Mouse (Mus musculus) hematopoietic stem cell, adult 5-6 weeks (primary cell): ENCODE measurements around the gene Lrp1. TPM values are rescaled to one million over a fixed set of nuclear protein-coding genes. Genes with fewer than 3 reads are reported as not detected.
A peak's percentile ranks its signal among the peaks of the same experiment; 100 is the strongest.

Source experiments
- ATAC-seq, 2 experiments: fragments of 125-278 bp in 1 of 2; replicated peaks in 1 of 2; 2 replicates each; pipeline ENCODE4 v1.8.0; 2016 to 2017; ENCODE audit warnings: inconsistent platforms in 2 of 2, mild to moderate bottlenecking in 2 of 2, moderate number of reproducible peaks in 2 of 2, low read depth in 1 of 2, moderate TSS enrichment in 1 of 2; ENCODE audit not compliant: low FRiP score in 2 of 2, poor library complexity in 2 of 2, severe bottlenecking in 2 of 2, insufficient read depth in 1 of 2, low TSS enrichment in 1 of 2
- total RNA-seq: library from RNA; stranded (forward); fragments of 172-1452, 232-1000 nt; gene quantifications from 2 replicates; pipeline ENCODE4 v1.2.3, GENCODE M21; 2017

Gene Lrp1
- total RNA-seq, 1 experiment from 2014 or later: 1.2 TPM

DNA sequence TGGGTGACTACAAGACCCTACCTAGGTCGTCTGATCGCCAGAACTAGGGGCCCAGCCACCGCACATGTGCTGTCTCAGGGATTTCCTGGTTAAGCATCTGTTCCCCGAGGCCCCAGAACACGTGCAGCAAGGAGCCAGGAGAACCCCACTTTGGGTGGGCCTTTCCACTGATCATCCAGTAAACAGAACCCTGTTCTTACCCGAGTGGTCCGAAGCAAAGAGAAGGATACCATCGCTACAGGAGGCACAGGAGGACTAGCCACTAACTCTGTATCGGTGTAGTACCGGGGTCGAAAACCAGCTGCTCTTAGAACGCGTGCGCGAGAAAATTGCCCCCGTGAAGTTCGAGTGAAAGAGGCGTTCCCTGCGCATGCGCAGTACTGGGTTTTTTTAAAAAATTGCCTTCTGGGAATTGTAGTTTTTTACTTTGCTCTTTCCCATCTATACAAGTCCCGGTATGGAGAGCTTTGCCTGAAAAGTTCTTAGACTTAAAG is 98.8 kb downstream of the Lrp1 start, which contains the start of gene Shmt2:
Gene Shmt2 (minus strand): TSS at position 357 of the 494 bp plus-strand sequence.
- ATAC-seq: peak; percentile 34 to 39; a peak in 2 of 4 replicates

DNA sequence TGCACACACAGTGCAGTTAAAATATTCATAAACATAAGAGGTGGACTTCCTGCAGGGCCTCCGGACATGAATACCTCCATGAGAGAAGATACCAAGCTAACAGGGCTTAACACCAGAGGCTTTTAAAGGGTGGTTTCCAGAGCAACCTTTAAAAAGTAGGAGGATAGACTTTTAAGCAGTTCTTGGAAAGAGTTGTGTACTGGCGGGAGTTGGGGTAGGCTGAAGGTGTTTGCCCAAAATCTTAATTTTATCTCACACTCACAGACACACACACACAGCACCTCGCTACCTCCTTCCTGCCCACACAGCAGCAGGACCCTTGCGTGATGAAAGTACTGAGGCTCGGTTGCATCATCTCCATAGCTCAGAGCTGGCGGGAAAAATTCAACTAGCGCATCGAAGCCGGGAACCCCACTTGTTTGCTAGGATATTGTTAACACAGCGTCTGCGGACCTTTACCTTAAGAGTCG is 99.3 kb downstream of the Lrp1 start:
- ATAC-seq: peak in 1 of 2 experiments; percentile 15; a peak in 1 of 4 replicates

DNA sequence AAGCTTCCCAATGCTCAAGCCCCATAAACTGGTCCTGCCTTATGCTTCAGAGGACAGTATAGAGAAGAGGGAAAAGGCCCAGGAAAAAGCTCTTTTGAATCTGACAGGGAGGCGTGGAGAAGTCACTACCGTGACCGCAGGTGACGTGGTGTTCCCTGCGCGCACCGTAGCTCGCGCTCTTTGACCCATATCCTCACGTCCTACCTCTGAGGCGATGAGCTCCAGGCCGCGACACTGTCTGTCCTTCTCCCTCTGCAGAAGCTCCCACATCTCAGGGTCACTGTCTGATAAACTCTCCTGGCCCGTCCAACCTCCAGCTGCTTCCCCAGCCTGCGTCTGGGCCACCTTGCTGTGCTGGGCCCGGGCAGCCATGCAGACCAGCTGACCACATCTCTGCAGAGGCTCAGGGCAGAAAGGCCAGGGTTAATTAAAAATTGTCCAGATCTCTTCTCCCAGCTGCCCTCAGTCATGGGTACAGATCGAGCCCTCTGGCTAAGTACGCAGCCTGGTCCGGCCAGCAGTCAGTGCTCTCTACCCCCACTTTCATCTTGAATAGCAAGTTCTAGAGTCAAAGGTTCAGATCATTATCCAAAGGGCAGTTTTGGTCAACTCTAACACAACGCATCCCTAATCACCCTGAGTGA is 100.1 kb downstream of the Lrp1 start:
- no peak for ATAC-seq

DNA sequence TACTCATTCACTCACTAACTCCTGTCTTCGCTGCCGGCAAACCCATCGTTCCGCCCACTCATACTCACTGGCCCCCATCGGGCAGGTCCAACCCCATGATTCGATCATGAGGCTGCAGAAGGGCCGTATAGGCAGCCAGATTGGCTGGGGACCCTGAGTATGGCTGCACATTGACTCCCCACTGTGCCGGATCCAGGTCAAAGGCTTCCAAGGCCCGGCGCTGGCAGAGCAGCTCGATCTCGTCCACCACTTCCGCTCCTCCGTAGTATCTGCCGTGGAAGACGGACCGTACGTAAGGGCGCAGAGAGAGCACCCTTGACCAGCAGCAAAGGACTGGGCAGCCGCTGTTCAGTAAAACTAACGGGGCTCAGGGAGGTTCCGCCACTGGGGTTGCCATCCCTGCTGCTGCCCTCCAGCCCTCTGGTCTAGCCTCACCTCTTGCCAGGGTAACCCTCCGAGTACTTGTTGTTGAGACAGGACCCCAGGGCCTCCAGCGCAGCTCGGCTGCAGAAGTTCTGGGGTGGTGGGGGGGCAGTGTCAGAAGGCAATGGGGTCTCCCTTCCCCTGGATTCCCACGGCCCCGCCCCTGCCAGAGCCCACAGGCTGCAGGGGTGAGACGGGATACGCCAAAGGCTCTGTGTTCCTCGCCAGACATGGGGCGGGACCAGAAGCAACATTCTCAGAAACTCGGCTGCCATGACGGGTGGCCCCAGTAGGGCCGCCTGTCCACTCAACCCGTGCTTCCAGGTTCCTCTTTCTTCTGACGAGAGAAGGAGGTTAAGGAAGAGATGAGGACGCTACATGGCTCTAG is 100.8 kb downstream of the Lrp1 start:
- ATAC-seq: no peak

DNA sequence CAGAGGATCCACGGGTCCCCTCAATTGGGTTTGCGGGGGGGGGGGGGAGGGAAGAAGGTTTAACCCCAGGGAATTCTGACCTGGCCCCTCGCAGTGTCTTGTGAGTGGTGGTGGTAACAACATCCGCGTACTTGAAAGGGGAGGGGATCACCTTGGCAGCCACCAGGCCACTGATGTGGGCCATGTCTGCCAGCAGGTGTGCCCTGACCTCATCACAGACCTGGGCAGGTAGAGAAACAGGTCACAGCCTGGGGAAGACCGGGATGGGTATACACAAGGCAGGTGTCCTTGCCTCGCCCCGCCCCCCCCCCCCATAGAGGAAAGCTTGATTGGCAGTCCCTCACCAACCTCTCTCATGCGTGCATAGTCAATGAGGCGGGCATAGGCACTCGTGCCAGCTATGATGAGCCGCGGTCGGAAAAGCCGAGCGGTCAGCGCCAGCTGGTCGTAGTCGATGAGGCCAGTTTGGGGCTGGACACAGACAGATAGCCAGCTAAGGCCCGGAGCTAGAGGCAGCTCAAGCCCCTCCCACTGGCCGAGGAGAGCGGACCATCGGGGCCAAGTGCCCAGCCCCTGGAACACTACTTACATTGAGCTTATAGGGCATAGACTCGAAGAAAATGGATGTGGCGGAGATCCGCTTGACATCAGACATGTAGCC is 101.8 kb downstream of the Lrp1 start:
- ATAC-seq: no peak

DNA sequence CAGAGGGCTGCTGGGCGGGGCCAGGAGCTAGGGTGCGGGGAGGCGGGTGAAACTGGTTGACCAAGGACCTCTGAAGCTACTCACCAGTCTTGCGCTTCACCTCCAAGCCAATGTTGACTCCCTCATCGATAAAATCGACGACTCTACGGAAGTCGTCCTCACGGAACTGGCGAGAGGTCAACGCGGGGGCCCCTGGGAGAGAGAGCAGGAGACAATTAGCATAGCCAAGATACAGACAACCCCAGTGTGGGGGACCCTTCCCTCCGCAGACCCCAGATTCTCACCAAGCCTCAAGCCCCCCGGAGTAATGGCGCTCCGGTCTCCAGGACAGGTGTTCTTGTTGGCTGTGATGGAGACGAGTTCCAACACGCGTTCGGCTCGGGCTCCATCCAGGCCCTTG is 103.0 kb downstream of the Lrp1 start:
- no peak for ATAC-seq

DNA sequence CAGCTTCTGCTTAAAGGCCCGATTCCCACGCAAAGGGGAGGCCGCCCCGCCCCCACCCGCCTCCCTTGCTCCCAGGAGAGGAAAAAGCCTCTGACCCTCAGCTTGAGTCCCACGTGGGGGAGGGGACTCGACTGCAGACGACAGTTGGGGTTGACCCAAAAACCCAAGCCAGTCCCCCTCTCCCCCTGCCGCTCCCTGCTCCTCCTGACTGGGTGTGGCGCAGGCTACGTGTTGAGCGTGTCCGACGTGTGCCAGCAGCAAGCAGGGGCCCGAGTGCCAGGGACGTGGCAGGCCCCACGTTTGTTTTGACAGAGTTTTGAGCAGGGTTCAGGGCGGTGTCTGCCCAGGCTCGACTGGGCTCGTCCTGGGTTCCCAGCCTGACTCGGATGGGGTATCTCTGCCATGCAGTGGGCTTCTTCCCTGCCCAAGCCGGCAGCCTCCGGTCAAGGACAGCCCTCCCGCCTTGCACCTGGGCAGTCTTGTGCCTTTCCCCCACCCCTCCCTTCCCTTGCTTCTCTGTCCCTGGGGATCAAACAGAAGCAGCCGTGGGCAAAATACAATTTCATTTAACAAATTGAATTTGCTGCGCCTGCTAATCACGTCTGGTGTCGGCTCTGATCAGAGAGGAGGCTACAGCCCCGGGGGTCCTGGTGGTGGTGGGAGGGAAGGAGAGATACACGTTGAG is 104.2 kb downstream of the Lrp1 start:
- ATAC-seq: no peak

DNA sequence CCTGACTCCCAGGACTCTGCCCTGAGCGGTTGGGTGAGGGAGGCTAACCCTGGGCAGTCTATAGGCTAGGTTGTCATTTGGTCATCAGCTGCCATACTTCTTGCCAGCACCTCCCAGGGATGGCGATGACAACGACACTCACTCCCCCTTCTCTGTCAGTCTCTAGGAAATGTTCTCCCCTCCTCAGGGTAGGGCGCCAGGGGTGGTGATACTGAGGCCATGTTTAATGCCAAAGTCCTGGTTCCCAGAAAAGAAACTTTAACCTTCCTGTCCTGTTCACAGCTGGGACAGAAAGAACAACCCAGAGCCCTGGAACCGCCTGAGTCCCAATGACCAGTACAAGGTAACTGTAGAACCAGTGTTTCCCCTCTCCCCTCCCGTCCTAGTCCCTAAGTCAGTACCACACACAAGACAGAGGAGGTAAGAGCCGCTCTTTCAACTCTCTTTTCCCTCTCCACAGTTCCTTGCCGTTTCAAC is 104.9 kb downstream of the Lrp1 start:
- no peak for ATAC-seq

DNA sequence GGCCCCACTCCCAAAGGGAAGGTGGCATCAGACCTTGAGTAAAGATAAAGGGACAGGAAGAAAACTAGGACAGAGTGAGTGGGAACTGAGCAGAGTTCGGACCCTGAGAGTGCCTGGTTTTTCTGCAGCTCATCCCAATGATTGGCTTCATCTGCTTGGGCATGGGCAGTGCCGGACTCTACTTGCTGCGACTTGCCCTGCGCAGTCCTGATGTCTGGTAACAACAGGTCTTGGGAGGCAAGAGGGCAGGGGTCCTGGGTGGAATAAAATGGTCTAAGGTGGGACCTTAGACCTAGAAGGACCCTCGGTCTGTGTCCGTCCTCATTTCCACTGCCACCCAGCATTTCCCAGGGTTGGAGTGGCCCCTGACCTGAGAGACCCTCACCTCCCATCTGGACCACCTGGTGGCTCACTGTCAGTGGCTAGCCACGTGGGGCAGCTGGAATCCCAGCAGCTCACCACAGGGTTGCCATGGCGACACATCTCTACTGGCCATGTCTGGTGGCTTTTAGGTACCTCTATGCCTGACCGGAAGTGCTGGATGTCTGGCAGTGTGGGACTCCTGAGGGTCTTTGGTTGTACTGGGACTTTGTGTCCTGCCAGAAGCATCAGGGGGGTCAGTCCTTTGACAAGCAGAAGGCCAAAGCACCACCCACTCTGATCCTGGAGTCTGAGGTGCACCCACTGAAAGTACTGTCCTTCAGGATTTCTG is 105.5 kb downstream of the Lrp1 start:
- no peak for ATAC-seq

DNA sequence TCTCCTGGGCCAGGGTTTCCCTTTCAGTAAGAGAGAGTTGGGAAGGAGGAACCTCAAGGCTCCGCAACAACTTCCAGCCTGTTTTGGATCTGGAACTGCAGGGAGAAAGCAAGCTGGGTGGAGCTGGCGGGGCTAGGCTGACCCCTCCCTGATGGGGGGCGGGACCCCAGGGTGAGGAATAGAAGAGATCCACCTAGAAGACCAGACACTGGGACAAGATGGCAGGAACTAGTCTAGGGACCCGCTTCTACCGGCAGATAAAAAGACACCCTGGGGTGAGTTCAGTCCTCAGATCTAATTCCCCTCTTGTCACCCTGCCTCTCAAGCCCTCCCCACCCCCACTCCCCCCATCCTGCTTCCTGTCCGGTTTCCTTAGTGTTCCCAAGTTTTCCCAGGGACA is 106.2 kb downstream of the Lrp1 start, which contains the start of gene Ndufa4l2:
Gene Ndufa4l2 (plus strand): TSS at position 204 of the 400 bp plus-strand sequence.
- ATAC-seq: no peak

DNA sequence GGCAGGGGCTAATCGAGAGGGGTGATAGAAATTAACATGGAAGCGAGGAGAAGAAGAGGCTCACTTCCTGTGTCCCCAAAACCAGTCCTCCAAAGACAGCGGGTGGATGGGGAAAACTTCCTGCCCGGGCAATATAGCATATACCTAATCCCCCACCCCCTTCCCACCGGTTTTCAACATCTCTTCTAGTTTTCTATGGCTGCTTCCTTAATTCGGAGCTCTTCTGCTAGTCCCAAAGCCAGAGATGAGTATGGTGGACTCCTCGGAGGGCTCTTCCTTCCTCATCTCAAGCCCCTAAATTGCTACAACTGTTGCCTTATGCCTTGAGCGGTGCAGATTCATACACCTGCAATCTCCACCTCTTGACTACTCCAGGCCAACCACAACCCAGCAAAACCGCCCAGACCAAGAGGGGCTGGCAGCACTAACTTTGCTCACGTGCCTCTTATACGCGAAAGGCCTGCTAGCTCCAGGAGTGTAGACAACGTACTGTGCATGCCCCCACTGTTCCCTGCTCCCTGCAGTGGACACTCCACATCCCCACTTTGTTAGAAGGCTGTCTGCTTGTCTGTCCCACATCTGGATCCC is 106.7 kb downstream of the Lrp1 start:
- no peak for ATAC-seq

DNA sequence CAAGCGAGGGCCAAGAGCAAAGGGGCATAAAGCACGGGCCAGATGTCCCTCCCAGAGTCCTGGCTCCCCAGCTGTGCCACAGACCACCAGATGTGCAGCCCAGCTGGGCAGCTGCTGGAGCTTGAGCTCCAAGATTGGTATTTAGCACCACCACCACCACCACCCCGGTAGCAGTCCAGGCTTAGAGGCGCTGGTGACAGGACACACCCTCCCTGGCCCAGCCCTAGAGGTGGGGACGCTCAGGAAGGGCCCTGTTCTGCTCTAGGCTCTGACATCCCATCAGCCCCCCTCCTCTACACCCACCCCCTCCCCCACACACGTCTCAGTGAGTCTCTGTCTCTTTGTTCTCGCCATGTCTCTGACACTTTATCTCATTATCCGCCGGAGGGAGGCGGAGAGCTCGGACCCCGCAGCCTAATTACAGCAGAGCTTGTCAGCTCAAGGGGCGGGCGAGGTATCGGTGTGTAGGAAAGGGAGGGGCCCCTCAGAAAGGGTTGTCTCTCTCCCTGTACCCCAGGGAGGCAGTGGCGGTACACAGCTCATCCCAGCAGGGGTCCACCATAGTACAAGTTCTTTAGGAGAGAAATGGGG is 107.4 kb downstream of the Lrp1 start:
- ATAC-seq: no peak

DNA sequence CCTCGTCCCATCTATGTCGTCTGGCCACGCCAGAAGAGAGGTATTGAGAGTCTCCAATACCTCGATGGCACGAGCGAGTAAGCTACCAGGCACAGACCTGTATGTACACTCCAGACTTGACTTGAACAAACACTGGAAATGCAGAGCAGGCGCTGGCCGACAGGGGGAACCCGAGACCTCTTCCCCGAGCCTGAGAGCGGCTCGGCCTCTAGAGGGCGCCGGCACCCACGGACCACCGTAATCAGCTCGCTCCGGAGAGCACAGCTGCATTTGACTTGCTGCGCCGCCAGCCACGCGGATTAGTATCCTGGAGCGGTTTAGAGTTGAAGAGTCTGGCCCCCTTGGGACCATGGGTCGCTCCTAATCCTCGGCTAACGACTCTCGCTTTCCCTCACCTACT is 108.1 kb downstream of the Lrp1 start:
- peak; percentile 68 to 79 for ATAC-seq

DNA sequence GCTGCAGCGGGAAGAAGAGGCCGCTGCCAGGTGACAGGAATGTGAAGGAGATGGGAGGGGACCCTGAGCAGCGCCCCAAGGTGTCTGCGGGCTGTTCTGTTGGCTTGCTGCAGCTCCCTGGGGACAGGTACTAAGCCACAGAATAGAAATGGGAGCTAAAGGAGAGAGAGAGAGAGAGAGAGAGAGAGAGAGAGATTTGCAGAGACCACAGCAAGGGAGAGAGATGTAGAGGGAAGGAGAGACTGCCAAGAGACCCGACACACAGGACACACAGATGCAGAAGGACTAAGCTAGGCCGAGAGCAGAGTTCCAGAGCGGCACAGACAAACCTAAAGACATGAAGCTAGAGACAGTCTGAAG is 108.7 kb downstream of the Lrp1 start:
- ATAC-seq: no peak

DNA sequence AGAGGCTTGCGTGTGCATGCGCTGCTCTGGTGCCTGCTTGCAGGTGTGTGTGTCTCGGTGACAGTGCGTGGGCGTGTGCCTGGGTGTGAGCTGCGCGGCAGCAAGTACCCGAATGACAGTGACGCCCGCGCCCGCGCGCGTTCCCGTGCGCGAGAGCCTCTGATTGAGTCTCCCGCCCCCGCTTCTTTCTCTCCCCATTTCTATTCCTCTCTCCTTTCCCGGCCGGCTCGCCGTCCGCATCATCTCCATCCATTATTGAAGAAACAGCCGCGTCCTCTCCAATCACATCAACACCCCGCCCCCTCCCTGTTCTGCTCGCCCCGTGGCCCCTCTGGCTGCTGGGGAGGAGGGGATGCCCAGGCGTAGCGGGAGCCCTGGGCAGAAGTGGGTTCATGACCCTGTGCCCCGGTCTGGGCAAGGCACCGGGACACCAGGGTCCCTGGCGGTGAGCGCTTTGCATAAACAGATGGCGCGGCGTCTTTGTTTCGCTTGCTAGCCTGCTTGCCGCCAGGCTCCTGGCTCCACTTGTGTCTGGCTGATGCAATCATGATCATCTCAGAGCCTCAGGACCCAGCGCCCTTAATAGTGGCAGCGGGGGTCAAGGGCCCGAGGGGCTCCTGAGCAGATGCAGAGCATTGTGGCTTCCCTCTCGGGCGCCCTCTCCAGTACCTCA is 109.2 kb downstream of the Lrp1 start:
- no peak for ATAC-seq
